Mouse (Mus musculus): ENCODE measurements around the gene Galnt18. TPM values are rescaled to one million over a fixed set of nuclear protein-coding genes. Genes with fewer than 3 reads are reported as not detected.
A peak's percentile ranks its signal among the peaks of the same experiment; 100 is the strongest.

Gene Galnt18
- polyA plus RNA-seq, 1 experiment from 2014 or later, result 4.5 TPM

DNA sequence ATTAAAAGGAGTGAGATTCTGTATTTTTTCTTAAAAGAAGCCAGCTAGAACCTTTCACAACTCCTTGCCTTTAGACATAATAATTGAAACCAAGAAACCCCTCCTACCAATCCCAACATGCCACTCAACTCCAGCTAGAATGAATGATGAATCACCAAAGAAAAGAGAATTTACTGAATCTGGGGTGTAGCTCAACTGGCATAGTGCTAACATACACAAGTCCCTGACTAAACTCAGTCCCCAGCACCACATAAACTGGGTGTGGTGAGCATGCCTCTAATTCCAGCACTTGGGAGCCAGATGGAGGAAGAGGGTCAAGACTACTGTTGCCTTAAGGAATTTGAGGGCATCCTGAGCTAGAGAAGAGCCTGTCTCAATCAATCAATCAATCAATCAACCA, 83.6 kb downstream of the Galnt18 start:
- ATAC-seq (replicated peaks; ENCODE audit: low FRiP score) (no peak), DNase-seq (ENCODE audit: low spot score) (no peak)
- no peaks in the 10 kb centered on the region for H3K27me3 ChIP-seq (ENCODE audit: control insufficient read depth, insufficient read depth, low read length)
- no peak overlapping the region for H3K27ac ChIP-seq (ENCODE audit: low read depth, low read length)
- H3K4me3 ChIP-seq (ENCODE audit: low read depth, low read length), result no peak overlapping the region
- no peak overlapping the region for H3K9ac ChIP-seq (ENCODE audit: low read length)
- no peaks in the 10 kb centered on the region for H3K36me3 ChIP-seq (ENCODE audit: control insufficient read depth, insufficient read depth, low read length)
- no peak overlapping the region for H3K4me2 ChIP-seq (ENCODE audit: low read depth, low read length, severe bottlenecking)
- H3K4me1 ChIP-seq (replicated peaks; ENCODE audit: control insufficient read depth, insufficient read depth, low read length), result peaks cover 9% of the 10 kb centered on the region; the same call in 1 of the 2 replicates
- no peaks in the 10 kb centered on the region for H3K9me3 ChIP-seq (ENCODE audit: control insufficient read depth, low read length)

DNA sequence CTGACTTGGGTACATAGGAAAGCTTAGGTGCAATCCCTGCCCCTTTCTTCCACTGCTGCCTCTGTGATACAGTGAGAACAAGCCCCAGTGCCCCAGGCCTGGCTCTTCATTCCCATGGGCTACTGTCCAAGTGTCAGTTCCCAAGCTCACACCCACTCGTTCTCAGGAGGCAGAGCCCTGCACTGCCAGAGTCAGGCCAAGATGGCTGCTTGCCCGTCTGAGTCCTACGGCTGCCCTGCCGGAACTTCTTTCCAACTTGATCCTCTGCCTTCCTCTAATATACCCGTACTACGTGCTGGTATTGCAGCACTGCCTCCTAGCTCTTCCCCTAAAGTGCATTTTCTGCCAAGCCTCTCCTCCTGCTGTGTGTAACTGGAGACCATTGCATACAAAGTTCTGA, 85.5 kb downstream of the Galnt18 start:
- no peaks in the 10 kb centered on the region for H3K36me3 ChIP-seq (ENCODE audit: control insufficient read depth, insufficient read depth, low read length)
- DNase-seq (ENCODE audit: low spot score) (no peak), ATAC-seq (replicated peaks; ENCODE audit: low FRiP score) (no peak)
- H3K27ac ChIP-seq (ENCODE audit: low read depth, low read length), result no peak overlapping the region
- 87% methylated on average over 6 of the region's 6 CpGs for WGBS
- H3K4me2 ChIP-seq (ENCODE audit: low read depth, low read length, severe bottlenecking), result no peak overlapping the region
- peaks cover 6% of the 10 kb centered on the region; the same call in 1 of the 2 replicates for H3K4me1 ChIP-seq (replicated peaks; ENCODE audit: control insufficient read depth, insufficient read depth, low read length)
- H3K9me3 ChIP-seq (ENCODE audit: control insufficient read depth, low read length), result no peaks in the 10 kb centered on the region
- H3K4me3 ChIP-seq (ENCODE audit: low read depth, low read length), result no peak overlapping the region
- H3K27me3 ChIP-seq (ENCODE audit: control insufficient read depth, insufficient read depth, low read length), result no peaks in the 10 kb centered on the region
- H3K9ac ChIP-seq (ENCODE audit: low read length), result no peak overlapping the region

DNA sequence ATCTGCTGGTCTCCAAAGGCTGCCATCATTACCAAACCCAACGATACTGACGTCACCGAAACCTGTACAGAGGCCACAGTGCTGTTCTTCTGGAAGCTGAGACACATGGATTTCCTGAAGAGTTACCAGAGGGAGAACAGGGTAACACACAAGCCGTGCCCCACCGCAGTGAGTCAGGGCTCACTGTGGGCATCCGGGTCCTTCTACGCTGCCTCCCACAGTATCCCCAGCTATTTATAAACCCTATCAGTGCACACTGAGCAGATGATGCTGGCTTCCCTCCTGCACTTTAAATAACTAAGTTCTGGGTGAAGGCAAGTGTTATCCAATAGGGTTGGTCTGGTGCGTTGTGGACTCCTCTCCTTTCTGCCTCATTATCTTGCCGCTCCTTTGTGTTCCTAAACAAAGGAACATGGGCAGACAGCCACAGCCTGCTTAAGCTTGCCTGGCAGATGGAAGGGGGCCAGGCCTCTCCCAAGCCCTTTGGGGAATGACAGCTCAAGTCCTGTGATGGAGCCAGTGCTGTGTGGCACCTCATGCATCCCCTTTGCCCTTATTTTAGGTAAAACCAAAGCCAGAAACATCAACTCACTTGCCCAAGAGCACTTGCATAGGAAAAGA, 87.0 kb downstream of the Galnt18 start:
- no peaks in the 10 kb centered on the region for H3K36me3 ChIP-seq (ENCODE audit: control insufficient read depth, insufficient read depth, low read length)
- no peaks in the 10 kb centered on the region for H3K27me3 ChIP-seq (ENCODE audit: control insufficient read depth, insufficient read depth, low read length)
- H3K4me2 ChIP-seq (ENCODE audit: low read depth, low read length, severe bottlenecking), result no peak overlapping the region
- no peaks in the 10 kb centered on the region for H3K9me3 ChIP-seq (ENCODE audit: control insufficient read depth, low read length)
- ATAC-seq (replicated peaks; ENCODE audit: low FRiP score) (peak; percentile 61), DNase-seq (ENCODE audit: low spot score) (no peak)
- H3K4me1 ChIP-seq (replicated peaks; ENCODE audit: control insufficient read depth, insufficient read depth, low read length), result peaks cover 6% of the 10 kb centered on the region; the same call in 1 of the 2 replicates
- WGBS, result 72% methylated on average over 9 of the region's 9 CpGs
- H3K27ac ChIP-seq (ENCODE audit: low read depth, low read length), result no peak overlapping the region
- no peak overlapping the region for H3K4me3 ChIP-seq (ENCODE audit: low read depth, low read length)
- H3K9ac ChIP-seq (ENCODE audit: low read length), result no peak overlapping the region

DNA sequence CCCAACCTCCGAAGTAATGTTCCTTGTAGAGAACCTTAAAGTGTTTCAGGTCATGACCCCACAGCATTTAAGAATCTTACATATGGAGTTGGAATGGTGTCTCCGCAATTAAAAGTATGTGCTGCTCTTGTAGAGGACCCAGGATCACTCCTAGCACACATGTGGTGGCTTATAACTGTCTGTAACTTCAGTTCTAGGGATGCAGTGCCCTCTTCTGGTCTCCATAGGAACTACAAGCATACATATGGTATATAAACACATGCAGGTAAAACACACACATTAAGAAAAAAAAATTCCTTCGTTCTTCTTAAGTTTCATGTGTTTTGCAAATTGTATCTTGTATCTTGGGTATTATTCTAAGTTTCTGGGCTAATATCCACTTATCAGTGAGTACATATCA, 99.7 kb downstream of the Galnt18 start:
- 92% methylated on average over 3 of the region's 3 CpGs for WGBS
- DNase-seq (ENCODE audit: low spot score) (no peak), ATAC-seq (replicated peaks; ENCODE audit: low FRiP score) (no peak)
- Histone ChIP-seq H3K9me3 (ENCODE audit: control insufficient read depth, low read length) (no peaks in the 10 kb centered on the region; the same call in 1 of the 2 replicates), H3K4me2 (ENCODE audit: low read depth, low read length, severe bottlenecking) (no peak overlapping the region), H3K27ac (ENCODE audit: low read depth, low read length) (no peak overlapping the region), H3K27me3 (ENCODE audit: control insufficient read depth, insufficient read depth, low read length) (no peaks in the 10 kb centered on the region), H3K4me1 (replicated peaks; ENCODE audit: control insufficient read depth, insufficient read depth, low read length) (no peaks in the 10 kb centered on the region), H3K36me3 (ENCODE audit: control insufficient read depth, insufficient read depth, low read length) (no peaks in the 10 kb centered on the region), H3K4me3 (ENCODE audit: low read depth, low read length) (no peak overlapping the region), H3K9ac (ENCODE audit: low read length) (no peak overlapping the region)

DNA sequence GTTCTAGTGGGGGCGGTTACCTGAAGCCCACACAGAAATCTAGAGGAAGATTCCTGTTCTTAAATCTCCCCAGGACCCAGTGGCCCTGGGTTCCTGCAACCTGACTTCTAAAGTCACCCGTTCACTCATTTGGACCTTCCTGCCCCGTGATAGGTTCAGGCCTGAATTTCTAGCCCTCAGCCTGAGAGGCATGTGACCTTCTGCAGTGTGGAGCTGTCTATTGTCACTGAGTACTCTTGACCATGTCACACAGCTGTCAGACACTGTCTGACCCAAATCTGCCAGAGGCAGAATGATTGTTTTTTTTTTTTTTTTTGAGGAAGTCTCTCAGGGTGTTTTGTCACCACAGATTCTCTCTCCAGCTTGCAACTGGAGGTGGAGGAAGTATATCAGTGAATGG, 103.3 kb downstream of the Galnt18 start:
- 82% methylated on average over 3 of the region's 3 CpGs for WGBS
- no peak overlapping the region for H3K9ac ChIP-seq (ENCODE audit: low read length)
- H3K27me3 ChIP-seq (ENCODE audit: control insufficient read depth, insufficient read depth, low read length), result no peaks in the 10 kb centered on the region
- no peaks in the 10 kb centered on the region for H3K36me3 ChIP-seq (ENCODE audit: control insufficient read depth, insufficient read depth, low read length)
- H3K4me1 ChIP-seq (replicated peaks; ENCODE audit: control insufficient read depth, insufficient read depth, low read length), result no peaks in the 10 kb centered on the region
- no peak overlapping the region for H3K4me3 ChIP-seq (ENCODE audit: low read depth, low read length)
- H3K4me2 ChIP-seq (ENCODE audit: low read depth, low read length, severe bottlenecking), result no peak overlapping the region
- DNase-seq (ENCODE audit: low spot score), result no peak
- H3K27ac ChIP-seq (ENCODE audit: low read depth, low read length), result no peak overlapping the region
- no peaks in the 10 kb centered on the region; the same call in 1 of the 2 replicates for H3K9me3 ChIP-seq (ENCODE audit: control insufficient read depth, low read length)
- ATAC-seq (replicated peaks; ENCODE audit: low FRiP score), result no peak

DNA sequence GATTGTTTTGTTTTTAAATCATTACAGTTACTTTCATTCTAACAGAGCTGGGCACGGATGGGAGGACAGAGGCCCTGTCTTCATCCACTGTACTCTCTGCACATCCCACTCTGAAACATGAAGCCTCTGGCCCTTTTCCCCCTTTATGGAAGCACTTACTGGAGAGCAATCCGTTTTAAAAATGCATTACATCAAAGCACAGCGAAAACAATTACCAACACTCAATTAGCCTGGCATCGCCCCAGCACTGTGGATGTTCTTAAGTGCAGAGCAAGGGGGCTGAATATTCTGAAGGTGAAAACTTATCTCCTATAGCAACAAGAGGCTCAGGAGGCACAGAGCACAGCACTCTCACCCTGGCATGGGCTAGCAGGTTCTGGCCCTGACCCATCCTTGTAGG, 107.3 kb downstream of the Galnt18 start:
- no peak for DNase-seq (ENCODE audit: low spot score)
- ATAC-seq (replicated peaks; ENCODE audit: low FRiP score), result no peak
- WGBS, result 64% methylated on average over 4 of the region's 4 CpGs
- no peak overlapping the region for H3K27ac ChIP-seq (ENCODE audit: low read depth, low read length)
- no peaks in the 10 kb centered on the region for H3K9me3 ChIP-seq (ENCODE audit: control insufficient read depth, low read length)
- no peaks in the 10 kb centered on the region for H3K27me3 ChIP-seq (ENCODE audit: control insufficient read depth, insufficient read depth, low read length)
- no peak overlapping the region for H3K4me2 ChIP-seq (ENCODE audit: low read depth, low read length, severe bottlenecking)
- H3K36me3 ChIP-seq (ENCODE audit: control insufficient read depth, insufficient read depth, low read length), result no peaks in the 10 kb centered on the region
- H3K9ac ChIP-seq (ENCODE audit: low read length), result no peak overlapping the region
- H3K4me1 ChIP-seq (replicated peaks; ENCODE audit: control insufficient read depth, insufficient read depth, low read length), result no peaks in the 10 kb centered on the region
- H3K4me3 ChIP-seq (ENCODE audit: low read depth, low read length), result no peak overlapping the region

DNA sequence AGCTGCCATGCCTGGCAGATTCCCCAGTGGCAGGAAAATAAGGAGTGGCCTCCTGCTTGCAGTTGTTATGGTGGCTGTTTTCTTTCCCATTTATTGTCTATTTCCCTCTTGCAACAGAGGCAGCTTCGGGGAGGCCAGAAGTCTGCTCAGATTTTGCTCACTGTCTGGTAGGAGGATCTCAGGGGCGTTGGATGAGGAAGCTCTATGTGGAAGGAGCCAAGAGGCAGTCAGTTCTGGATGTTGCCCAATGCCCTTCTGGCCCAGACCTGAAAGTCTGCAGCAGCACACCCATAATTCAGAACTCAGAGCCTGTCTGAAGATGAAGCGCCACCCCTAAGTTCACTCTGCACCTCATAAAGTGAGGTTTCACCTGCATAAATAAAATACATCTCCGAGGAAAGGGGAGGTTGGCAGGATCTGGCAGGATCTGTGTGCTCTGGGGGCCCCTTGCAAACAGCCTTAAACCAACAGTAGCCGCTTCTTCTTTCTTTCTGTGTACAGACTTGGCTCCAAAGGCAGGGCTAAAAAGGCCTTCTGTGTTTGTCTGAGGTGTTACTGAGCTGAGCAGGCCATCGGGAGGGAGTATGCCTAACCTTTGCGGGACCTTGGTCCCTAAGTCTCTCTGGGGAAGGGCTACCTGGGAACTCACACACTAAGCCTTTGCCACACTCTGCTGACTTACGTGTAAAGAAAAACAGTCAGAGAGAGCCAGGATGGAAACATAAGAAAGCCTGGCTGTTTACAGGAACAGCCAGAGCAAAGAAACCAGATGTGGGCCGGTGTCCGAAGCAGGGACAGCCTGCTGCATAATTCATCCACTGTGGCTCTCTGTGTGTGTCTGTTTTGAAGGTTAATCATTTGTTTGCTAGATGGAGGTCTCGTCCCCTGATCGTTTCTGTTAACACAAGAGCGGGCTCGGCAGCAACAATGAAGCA, 116.4 kb downstream of the Galnt18 start:
- H3K9ac ChIP-seq (ENCODE audit: low read length), result no peak overlapping the region
- no peak overlapping the region for H3K4me3 ChIP-seq (ENCODE audit: low read depth, low read length)
- no peaks in the 10 kb centered on the region for H3K27me3 ChIP-seq (ENCODE audit: control insufficient read depth, insufficient read depth, low read length)
- H3K4me2 ChIP-seq (ENCODE audit: low read depth, low read length, severe bottlenecking), result no peak overlapping the region
- no peak for DNase-seq (ENCODE audit: low spot score)
- H3K9me3 ChIP-seq (ENCODE audit: control insufficient read depth, low read length), result no peaks in the 10 kb centered on the region
- 81% methylated on average over 14 of the region's 14 CpGs for WGBS
- H3K36me3 ChIP-seq (ENCODE audit: control insufficient read depth, insufficient read depth, low read length), result no peaks in the 10 kb centered on the region
- ATAC-seq (replicated peaks; ENCODE audit: low FRiP score), result no peak
- no peak overlapping the region for H3K27ac ChIP-seq (ENCODE audit: low read depth, low read length)
- H3K4me1 ChIP-seq (replicated peaks; ENCODE audit: control insufficient read depth, insufficient read depth, low read length), result no peaks in the 10 kb centered on the region

DNA sequence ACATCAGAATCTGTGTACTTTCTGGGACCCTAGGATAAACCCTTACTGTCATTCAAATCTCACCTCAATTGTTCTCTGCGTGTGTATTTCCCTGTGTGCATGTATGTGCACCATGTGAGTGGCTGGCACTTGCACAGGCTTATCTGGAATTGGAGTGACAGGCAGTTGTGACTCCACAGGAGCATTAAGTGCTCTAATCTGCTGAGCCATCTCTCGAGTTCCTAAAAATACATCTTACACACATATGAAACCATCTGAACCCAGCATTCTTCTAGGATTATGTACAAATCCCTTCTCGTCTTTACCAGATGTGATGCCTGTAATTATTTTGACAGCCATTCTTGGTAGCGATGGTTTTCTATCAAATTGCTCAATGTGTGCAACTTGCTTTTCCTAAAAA, 121.2 kb downstream of the Galnt18 start:
- H3K4me1 ChIP-seq (replicated peaks; ENCODE audit: control insufficient read depth, insufficient read depth, low read length), result no peaks in the 10 kb centered on the region
- ATAC-seq (replicated peaks; ENCODE audit: low FRiP score) (no peak), DNase-seq (ENCODE audit: low spot score) (no peak)
- H3K9ac ChIP-seq (ENCODE audit: low read length), result no peak overlapping the region
- 80% methylated on average over 4 of the region's 4 CpGs for WGBS
- H3K27ac ChIP-seq (ENCODE audit: low read depth, low read length), result no peak overlapping the region
- H3K9me3 ChIP-seq (ENCODE audit: control insufficient read depth, low read length), result no peaks in the 10 kb centered on the region
- H3K27me3 ChIP-seq (ENCODE audit: control insufficient read depth, insufficient read depth, low read length), result no peaks in the 10 kb centered on the region
- no peaks in the 10 kb centered on the region for H3K36me3 ChIP-seq (ENCODE audit: control insufficient read depth, insufficient read depth, low read length)
- H3K4me2 ChIP-seq (ENCODE audit: low read depth, low read length, severe bottlenecking), result no peak overlapping the region
- no peak overlapping the region for H3K4me3 ChIP-seq (ENCODE audit: low read depth, low read length)

Measured in forebrain, embryonic 11.5 days (tissue).